Mouse (Mus musculus) 416B (cell line): ENCODE results near the gene Apeh.
A peak's percentile ranks its signal among the peaks of the same experiment; 100 is the strongest.
"Not testable (repeated sequence)": the region's sequence is repeated elsewhere in the genome, so short reads cannot be mapped to it uniquely, and the experiment has no call there.

Experiments
- DNase-seq: peaks from one replicate; pipeline ENCODE4 v3.0.0; 2011; ENCODE audit warnings: low read depth

Apeh gene

GRCm38 (mm10) chr9:108094184-108094941 lies at the start of gene Apeh:
Gene Apeh, minus strand, starts transcription at chr9:108094606.
- DNase-seq = peak; percentile 97

GRCm38 (mm10) chr9:108143470-108143869 lies 49.1 kb upstream of the Apeh start:
- DNase-seq = no peak

GRCm38 (mm10) chr9:108141387-108141786 lies 47.0 kb upstream of the Apeh start:
- no peak for DNase-seq

- DNase-seq = peak; percentile 69
Observed at GRCm38 (mm10) chr9:108139963-108140695, 45.7 kb upstream of the Apeh start.

- no peak for DNase-seq
Observed at GRCm38 (mm10) chr9:108139169-108139962, 45.0 kb upstream of the Apeh start.

- DNase-seq = no peak
Observed at GRCm38 (mm10) chr9:108138118-108138517, 43.7 kb upstream of the Apeh start.

GRCm38 (mm10) chr9:108137523-108137922 lies 43.1 kb upstream of the Apeh start:
- peak; percentile 32 for DNase-seq

GRCm38 (mm10) chr9:108136930-108137462 lies 42.6 kb upstream of the Apeh start:
- no peak for DNase-seq

- peak; percentile 76 for DNase-seq
Observed at GRCm38 (mm10) chr9:108136225-108136624, 41.8 kb upstream of the Apeh start.

- not testable (repeated sequence) for DNase-seq
Observed at GRCm38 (mm10) chr9:108135679-108136078, 41.3 kb upstream of the Apeh start.

GRCm38 (mm10) chr9:108133478-108133877 lies 39.1 kb upstream of the Apeh start:
- DNase-seq = no peak

- DNase-seq = no peak
Observed at GRCm38 (mm10) chr9:108132373-108132772, 38.0 kb upstream of the Apeh start.

- no peak for DNase-seq
Observed at GRCm38 (mm10) chr9:108131502-108131901, 37.1 kb upstream of the Apeh start.

GRCm38 (mm10) chr9:108129042-108129948 lies 34.9 kb upstream of the Apeh start:
- no peak for DNase-seq

- DNase-seq = peak; percentile 24
Observed at GRCm38 (mm10) chr9:108128248-108128647, 33.8 kb upstream of the Apeh start.

GRCm38 (mm10) chr9:108126436-108127180 lies 32.2 kb upstream of the Apeh start:
- DNase-seq = no peak

- DNase-seq = no peak
Observed at GRCm38 (mm10) chr9:108125731-108126130, 31.3 kb upstream of the Apeh start.

GRCm38 (mm10) chr9:108123916-108124315 lies 29.5 kb upstream of the Apeh start:
- DNase-seq = peak; percentile 33

- DNase-seq = no peak
Observed at GRCm38 (mm10) chr9:108121170-108121969, 27.0 kb upstream of the Apeh start.

GRCm38 (mm10) chr9:108120671-108121070 lies 26.3 kb upstream of the Apeh start:
- DNase-seq = peak; percentile 93
